Mouse (Mus musculus): ENCODE measurements at regions not wholly inside any gene's neighbourhood (a gene's known extent, or its start where the extent isn't known, plus 50 kb on each side); places are given as distances from the start of the nearest gene placed in this dataset.

DNA sequence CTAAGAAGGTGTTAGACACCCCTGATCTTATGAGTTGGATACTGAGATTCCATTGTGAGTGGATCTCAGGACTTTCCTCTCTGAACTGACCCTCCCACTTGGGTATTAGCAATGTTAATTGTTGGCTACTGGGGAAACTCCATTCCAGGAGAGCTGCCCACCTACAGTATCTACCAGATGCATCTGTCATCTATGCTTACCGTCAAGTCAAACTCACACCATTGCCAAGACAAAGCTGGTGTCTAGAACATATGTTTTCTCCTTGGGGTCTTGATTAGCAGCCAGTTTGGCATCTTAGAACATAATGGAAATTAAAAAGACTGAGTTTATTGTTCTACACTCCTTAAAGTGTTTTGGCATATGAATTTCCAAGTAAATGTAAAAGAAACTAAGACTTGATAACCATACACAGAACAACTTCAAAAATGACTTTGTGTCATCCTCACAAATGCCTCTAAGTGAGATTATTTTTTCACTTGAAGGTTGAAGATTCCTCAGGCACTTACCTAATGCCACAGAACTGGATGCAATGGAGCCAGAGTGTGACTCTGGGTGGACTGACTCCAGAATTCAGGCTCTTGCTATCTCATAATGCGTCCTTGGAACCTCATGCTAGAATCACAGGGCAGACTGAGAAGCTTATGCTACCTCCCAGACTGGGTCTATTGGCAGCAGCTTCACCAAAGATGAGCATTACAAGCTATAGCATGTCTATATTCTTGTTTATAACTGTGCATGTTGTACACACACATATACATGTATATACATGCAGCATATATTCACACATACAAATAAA lies 107.5 kb upstream of the Rnf152 start:
- in situ Hi-C loops (cut with MboI, MseI): no loop called here

DNA sequence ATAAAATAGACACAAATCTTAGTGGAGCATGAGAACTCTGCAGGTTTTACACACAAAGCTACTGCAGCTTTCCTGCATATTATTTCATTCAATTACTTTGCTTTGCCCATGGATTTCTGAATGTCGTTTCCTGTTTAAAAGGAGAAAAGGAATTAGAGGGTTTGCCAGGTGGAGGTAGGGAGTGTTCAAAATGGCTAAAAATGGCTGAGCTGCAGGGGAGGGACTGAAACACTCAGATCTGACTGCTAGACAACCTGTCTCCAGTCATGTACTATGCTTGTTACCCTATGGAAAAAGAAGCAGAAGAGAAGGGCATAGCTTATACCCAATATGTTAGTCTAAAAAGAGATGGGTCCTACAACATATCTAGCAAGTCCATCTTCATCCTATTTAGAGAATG lies 106.2 kb upstream of the Rnf152 start:
- in situ Hi-C loops (cut with MboI, MseI): no loop called here

DNA sequence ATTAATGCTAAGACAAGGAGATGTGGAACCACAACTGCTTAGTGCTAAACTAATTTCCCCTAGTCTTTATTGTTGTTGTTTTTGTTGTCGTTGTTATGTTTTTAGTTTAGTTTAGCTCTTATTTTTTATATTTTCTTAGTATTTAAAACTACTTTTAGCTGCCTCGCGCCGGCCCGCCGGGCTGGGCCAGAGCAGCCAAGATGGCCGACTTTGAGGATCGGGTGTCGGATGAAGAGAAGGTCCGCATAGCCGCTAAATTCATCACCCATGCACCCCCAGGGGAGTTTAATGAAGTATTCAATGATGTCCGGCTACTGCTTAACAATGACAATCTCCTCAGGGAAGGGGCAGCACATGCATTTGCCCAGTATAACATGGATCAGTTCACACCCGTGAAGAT lies 99.3 kb upstream of the Rnf152 start:
- in situ Hi-C loops (cut with MboI, MseI): loop anchor here (5.0 kb wide), 1 partner anchor 633 kb away; no protein-coding TSS in a partner anchor

DNA sequence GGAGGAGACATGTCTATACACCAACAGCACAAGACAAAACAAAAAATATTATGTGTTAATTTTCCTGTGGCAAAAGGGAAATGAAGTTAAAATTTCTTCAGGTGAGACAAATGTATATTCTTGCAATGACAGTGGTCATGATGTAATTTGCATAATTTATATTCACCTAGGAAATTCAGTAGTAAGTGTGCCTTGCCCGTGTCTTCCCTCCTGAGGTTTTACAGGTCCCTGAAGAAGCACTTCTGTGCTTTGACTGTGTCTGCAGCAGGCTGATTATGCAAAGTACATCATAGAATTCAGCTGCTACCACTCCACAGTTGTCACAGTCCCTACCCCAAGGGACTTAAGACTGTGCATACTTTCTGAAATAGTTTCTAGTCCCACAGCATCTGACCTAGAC lies 98.2 kb upstream of the Rnf152 start:
- in situ Hi-C loops (cut with MboI, MseI): loop anchor here (5.0 kb wide), 1 partner anchor 632 kb away; no protein-coding TSS in a partner anchor

DNA sequence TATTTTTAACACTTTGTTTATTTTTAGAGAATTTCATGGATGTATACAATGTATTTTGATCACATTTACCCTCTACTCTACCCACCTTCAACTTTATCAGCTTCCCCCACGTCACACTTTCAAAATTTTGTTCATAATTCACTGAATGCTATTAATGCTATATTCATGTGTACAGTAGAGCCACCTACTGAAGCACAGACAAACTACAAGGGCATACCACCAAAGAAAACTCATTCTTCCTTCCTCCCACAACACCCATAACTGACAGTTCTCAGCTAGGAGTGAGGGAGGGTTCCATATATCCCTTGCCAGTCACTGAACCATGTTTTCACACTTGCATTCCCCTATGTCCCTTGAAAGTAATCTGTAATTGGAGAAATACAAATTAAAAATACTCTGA lies 89.7 kb upstream of the Rnf152 start:
- in situ Hi-C loops (cut with MboI, MseI): loop anchor here (10.0 kb wide), 1 partner anchor 409 kb away; no protein-coding TSS in a partner anchor

DNA sequence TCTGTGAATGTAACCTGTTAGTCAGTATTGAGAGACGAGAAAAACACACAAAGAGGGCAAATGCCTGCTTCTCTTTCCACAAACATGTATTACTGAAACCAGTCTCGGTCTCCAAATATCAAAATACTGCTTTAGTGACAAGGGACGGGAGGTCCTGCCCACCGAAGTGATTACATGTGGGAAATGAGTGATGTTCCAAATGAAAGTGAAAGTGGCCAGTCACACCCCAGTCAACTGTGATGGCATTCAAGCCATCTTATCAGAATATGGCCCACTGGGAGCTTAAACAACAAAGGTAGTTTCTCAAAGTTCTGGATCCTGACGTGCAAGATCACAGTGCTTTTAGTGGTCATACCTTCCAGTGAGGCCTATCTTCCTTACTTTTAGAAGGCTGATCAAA lies 87.0 kb upstream of the Rnf152 start:
- in situ Hi-C loops (cut with MboI, MseI): loop anchor here (10.0 kb wide), 1 partner anchor 411 kb away; no protein-coding TSS in a partner anchor

DNA sequence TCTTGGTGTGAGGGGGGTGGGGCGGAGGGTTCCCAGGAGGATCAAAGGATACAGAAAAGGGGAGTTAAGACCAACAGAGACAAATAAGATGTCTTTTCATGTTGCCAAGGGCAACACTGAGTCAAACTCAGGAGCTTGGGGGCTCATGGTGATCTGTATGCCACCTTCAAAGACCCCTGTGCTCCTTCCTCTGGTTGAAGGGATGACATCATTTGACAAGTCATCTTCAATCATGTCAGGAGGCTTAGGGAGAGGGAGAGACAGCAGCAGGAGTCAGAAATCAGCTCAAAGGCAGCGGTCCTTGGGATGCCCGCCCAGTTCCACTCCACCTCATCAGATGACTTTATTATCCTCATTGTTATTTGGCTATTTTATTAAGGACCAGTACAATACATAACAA lies 83.8 kb upstream of the Rnf152 start:
- in situ Hi-C loops (cut with MboI, MseI): loop anchor here (10.0 kb wide), 1 partner anchor 415 kb away; no protein-coding TSS in a partner anchor

DNA sequence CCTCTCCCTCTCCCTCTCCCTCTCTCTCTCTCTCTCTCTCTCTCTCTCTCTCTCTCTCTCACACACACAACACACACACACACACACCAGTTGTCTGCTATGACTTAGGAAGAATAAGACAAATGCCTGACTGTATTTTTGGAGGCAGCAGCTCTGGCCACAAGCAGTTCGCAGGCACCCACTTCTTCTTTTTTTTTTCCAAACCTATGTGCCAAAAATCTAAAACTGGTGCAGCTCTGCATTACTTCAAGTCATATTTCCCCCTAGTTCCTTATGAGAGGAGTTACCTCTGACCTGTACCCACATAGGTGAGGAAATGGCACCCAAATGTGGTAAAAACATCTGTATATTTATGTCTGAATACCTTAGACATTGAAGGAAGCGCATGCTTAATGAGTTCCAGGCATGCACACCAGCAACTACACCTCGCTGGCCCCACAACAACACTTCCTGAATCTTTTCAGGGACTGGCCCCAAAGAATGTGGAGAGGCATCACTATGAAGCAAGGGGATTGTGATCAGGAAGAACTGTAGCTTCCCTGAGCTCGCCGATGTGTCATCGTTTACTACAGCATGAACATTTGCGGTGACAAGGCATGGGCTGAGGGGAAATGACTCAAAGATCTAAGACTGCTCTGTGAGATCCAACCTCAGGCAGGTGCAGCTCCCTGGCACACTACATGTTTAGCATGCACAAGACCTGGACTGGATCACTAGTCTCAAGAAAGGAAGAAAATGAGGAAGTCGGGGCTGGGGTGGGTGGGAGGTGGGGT lies 78.3 kb upstream of the Rnf152 start:
- in situ Hi-C loops (cut with MboI, MseI): loop anchor here (5.0 to 10.0 kb wide), 2 partner anchors 78 to 120 kb away; partner anchors contain the start of gene Rnf152

DNA sequence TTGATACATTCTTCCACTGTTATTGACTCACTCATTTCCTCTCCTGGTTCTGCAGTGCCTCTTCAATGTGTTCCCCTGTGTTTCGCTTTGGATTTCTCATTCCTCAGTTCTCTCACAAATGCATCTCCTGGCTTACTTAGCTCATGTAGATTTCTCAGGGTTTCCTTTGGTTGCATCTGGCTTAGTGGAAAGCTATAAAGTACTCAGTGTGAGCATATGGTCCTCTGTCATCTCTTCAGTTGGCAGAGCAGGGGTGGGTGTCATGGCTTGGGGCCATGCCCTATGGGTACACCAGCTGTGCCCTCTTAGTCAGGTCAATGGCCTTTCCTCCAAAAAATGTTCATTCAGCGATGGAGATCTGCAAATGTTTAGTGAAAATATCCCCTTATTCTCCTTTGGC lies 77.4 kb upstream of the Rnf152 start:
- in situ Hi-C loops (cut with MboI, MseI): loop anchor here (5.0 to 10.0 kb wide), 2 partner anchors 77 to 121 kb away; partner anchors contain the start of gene Rnf152

DNA sequence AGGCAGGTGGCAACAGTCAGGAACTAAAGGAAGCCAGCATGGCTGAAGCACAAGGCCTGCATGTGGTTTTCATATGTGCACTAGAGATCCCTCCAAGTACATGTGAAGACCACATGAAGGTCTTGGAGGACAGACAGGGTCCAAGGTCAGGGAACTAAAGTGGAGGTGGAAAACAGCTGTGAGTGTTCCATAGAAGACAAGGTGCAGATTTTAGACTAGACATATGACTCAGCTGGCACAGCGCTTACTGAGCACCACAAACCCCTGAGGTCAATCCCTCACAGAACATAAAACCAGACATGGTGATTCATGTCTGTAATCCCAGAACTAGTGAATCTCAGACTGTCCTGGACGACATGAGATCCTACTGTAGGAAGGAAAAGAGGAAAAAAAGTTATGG lies 75.3 kb upstream of the Rnf152 start:
- in situ Hi-C loops (cut with MboI, MseI): loop anchor here (5.0 to 10.0 kb wide), 2 partner anchors 75 to 123 kb away; partner anchors contain the start of gene Rnf152

DNA sequence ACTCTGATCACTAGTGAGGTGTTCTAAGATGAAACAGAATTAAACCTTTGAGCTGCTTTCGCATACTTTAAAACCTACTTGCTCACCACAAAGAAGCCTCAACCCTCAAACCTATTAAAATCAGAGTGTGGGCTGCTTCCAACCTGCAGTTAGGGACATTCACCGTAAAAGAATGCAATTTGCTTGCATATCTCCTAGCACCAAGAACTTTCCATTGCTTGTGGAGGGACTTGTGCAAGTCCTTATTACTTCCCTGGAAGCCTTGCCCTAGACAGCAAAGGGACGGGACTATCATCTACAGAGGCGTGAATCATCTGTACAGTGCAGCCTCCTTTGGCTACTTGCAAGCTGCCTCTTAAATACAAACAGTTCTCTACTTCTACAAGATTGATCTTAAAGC lies 74.2 kb upstream of the Rnf152 start:
- in situ Hi-C loops (cut with MboI, MseI): loop anchor here (5.0 to 10.0 kb wide), 2 partner anchors 73 to 124 kb away; partner anchors contain the start of gene Rnf152

DNA sequence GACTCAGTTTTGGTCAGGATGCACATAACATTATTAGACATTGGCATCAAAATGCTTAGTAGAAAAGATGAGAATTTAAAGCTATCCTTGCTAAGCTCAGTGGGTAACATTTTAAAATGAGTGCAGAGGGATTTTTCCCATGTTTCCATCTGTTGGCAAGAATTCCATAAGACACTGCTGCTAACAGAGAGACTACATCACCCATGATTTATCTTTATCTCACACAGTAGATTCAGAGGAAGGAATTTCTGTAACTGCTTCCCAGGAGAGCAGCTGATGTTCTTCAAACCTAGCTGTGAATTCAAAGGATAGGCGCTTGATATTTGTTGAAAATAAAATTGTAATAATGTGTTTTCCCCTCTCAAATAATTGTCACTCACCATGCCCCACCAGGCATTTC lies 71.7 kb upstream of the Rnf152 start:
- in situ Hi-C loops (cut with MboI, MseI): no loop called here

DNA sequence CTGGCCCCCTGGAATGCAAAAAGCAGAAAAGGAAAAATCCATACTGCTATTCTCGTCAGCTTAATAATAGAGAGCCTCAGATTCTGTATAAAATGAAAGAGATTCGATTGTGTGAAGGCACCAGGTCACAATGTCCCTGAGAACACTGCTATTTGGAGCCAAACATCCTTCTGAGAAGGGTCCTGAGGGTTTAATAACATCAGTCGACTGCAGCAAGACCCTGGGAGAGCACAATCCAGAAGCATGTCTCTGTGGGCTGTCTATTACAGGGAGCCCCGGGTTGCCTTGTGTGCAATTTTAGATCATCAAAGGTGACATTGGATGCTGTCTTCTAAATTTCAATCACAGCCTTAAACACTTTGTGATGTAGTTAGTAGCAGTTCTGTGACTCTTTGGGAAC lies 69.6 kb upstream of the Rnf152 start:
- in situ Hi-C loops (cut with MboI, MseI): no loop called here

DNA sequence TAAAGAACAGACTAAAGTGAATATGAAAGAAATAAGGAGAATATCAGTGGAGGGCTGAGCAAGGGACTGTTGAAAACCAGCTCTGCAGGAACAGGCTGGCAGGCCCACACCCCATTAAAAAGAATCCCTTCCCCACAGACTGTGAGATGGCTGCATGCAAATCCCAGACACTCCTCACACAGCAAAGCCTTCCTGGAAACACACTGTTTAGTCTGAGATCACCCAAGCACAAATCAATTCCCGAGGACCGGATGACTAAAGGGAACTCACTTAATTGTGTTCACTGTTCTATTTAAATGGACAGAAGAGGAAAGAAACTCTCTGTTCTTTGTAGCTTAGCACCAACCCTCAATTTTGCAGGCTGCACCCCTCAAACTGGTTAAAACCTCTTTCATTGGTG lies 66.9 kb upstream of the Rnf152 start:
- in situ Hi-C loops (cut with MboI, MseI): no loop called here

DNA sequence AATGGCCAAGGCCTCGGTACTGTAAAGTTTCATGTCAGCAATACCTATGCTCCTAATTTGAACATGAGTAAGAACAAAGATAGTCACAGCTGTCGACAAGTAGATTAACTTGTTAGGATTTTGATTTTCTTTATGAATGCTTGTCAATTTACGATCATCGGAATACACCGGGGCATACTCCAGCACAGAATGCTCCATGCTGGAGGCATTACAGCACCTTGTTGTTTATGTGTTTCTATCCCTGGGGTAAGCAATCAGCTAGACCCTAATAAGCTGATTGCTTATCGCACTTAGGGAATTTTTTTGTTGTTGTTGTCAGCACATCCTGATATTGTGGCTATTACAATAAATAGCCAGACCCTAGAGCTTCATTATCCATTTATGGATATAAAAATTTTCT lies 66.4 kb upstream of the Rnf152 start:
- in situ Hi-C loops (cut with MboI, MseI): no loop called here

DNA sequence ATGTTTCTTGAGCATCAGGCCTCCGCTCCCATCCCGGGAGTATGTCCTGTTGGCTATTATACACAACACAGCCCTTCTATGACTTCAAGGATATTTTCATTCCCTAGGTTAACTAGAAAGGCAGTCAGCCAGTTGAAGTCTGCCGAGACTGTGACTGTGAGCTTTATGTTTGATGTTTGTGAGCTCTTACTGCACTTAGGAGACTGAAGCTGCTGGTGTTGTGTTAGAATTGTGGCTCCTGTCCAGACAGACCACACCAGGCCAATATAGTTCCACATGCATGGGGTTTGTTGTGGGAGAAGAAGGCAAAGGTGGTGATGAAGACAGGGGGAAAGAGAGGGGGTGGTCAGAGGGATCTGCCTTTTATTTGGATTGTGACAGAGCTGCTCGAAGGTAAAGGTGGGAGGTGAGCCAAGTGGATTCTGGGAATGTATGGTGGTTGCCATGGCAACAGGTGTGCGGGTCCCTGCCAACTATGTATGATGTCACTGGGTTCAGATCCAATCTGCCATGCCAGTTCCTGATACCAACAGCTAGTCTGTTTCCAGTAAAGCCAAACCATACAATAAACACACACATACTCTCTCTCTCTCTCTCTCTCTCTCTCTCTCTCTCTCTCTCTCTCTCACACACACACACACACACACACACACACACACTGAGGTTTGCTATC lies 64.0 kb upstream of the Rnf152 start:
- in situ Hi-C loops (cut with MboI, MseI): no loop called here

Measured in T-helper 1 cell (primary cell).